Mouse (Mus musculus) liver (tissue): Measurements from ENCODE around the gene Clec3a.

Source experiments
- DNase-seq: peaks from one replicate; pipeline ENCODE4 v3.0.0-alpha.2; 2020; ENCODE audit warnings: mixed read lengths

The Clec3a gene

DNA sequence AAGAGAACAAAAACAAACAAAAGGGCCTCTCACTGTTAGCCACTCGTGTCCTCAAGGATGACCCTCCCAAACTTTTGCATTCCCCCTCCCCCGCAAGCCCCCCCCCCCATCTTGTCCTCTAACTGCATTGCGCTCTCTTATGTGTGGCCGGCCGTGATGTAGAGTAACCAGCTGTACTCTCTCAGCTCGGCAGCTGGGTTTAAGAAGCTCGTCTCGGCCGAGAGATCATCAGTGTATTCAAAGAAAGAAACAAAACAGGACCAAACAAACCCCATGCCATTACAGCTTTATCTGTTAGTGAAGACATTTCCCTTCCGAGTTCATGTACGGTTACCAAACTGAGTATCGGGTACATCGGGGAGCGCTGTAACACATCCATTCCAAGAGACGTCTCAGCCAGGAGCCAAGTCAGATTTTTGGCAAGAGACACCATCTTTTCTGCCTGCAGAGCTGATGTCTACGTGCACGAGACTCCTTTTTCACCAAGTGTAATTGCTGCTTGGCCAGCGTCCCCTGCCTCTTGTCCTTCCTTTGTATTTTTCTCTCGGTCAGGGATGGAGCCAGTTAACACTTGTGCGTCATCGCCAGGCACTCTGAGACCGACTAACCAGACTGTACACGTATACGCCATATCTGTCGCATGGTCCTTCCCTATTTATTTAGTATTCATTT lies 40.4 kb downstream of the Clec3a start:
- no peak for DNase-seq

DNA sequence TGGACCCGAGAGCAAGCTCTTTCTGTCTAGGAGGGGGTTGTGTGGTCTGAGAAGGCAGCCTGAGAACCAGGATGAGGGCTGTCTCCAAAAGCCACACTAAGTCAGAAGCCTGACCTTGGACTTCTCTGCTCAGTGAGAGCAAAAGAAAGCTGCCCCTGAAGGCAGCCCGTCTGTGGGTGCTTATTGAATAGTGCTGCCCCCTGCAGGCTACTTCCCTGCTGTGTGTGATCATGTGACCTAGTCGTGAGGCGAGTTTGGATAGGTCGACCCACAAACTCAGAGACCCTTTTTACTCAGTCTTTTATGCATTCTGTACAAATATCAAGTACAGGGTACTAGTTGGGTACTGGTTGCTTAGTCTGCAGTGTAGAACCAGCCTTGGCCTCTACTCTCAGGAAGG lies 42.7 kb downstream of the Clec3a start:
- DNase-seq, result peak; percentile 26

DNA sequence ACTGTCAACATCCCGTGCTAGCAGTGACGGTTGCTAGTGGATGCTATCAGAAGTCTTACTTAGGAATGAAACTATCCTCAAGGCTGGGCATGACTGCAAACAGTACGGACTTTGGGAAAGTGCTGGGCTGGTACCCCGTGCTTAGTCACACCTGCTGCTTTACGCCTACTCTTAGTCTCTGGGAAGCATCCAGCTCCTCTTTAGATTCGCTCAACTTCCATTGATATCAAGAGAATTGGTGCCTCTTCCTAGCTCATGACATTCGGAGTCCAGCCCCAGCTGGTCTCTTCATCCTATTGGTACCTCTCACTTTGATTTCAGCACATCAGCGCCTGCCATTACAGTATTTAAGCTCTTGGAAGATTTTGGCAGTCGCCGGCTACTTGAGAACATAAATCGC lies 44.7 kb downstream of the Clec3a start:
- no peak for DNase-seq

DNA sequence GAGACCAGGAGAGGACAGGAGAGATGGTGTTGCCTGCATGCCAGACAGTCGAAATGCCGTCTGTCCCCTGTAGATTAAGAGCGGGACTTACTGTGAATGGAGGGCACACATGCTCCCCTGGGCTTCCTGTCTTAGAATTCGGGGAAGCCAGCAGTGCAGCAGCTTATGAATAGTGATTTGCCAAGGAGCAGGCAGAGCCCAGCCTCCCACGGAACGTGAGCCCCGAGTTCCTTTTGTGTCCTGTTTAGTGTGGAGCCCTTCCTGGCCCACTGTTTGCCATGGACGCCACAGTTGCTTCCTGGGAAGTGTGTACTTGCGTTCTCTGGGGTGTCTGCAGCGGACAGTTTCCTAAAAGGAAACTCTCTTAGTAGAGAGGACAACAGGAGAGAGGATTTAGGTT lies 45.4 kb downstream of the Clec3a start:
- no peak for DNase-seq

DNA sequence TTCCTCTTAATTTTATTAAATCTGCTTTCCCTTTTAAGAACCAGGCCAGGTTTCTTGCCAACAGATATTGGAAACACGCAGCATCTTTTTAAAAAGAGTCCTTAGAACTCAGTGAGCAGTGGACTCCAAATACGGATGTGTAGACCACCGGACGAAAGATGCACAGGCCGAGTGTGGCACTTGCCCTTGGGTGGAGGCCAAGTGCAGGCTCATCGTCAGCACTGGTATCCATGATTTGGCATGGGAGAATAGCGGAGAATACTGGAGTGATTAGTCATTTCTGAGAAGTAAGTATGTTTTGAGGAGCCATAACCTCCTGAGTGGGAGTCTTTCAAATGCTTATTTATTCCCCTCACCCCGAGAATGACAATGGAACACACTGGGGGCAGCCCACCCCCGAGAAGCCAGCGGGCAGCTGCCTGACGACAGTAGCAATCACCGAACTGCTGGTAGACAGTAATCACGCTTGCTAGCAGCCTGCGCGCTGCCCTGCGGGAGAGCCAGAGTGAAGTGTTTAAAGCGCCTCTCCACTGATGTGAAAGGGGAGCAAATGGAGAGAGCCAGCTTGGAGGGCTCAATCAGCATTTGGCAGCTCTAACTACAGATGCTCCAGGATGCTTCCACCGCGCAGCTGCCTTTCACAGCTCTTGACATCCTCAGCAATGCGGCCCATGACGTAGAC lies 50.8 kb downstream of the Clec3a start:
- DNase-seq, result no peak

DNA sequence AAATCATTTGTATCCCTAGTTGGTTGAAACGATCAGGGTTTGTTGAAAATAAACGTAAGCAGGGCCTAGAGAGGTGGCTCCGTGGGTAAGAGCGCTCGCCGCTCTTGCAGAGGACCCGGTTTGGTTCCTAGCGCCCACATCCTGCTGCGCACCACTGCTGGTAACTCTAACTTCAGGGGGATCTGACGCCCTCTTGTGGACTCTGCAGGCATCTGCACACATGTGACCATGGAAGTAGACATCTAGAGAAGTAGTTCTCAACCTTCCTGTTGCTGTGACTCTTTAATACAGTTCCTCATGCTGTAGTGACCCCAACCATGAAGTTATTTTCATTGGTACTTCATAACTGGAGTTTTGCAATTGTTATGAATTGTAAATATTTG lies 51.3 kb downstream of the Clec3a start:
- DNase-seq, result no peak

DNA sequence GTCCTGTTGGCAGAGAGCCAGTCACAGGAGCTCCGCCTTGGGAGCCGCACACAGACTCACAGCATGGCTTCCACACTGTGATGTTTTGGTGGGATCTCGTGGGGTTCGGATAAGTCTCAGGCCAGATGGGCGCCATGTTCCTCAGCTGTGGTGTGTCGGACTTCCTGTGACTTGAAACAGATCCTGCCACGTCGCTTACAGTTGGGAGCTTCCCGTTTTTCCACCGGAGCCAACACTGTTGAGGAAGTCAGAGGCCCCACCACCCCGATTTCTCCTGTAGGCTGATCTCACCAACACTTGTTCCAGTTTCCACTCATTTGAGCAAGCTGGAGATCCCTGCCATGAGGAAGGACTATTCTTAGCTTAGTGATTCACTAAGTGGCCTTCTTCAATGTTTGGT lies 55.7 kb downstream of the Clec3a start:
- DNase-seq, result no peak
